Mouse (Mus musculus) lung, postnatal 10 days (tissue): ENCODE data around the gene Fam102a.

Source experiments
- DNase-seq: peaks from one replicate; pipeline ENCODE4 v3.0.0; 2021

Fam102a gene

GRCm38 (mm10) chr2:32517233-32517867 is 17.8 kb upstream of the Fam102a start:
- DNase-seq: no peak

- no peak for DNase-seq
Observed at GRCm38 (mm10) chr2:32520034-32520990, 14.8 kb upstream of the Fam102a start.

GRCm38 (mm10) chr2:32524536-32525031 is 10.5 kb upstream of the Fam102a start:
- no peak for DNase-seq

- DNase-seq: no peak
Observed at GRCm38 (mm10) chr2:32525816-32526215, 9.3 kb upstream of the Fam102a start.

GRCm38 (mm10) chr2:32527468-32527966 is 7.6 kb upstream of the Fam102a start:
- no peak for DNase-seq

- no peak for DNase-seq
Observed at GRCm38 (mm10) chr2:32528326-32528725, 6.8 kb upstream of the Fam102a start.

GRCm38 (mm10) chr2:32530479-32530878 is 4.7 kb upstream of the Fam102a start:
- no peak for DNase-seq

GRCm38 (mm10) chr2:32533163-32533562 is 2.0 kb upstream of the Fam102a start:
- DNase-seq: no peak

- peak; percentile 79 for DNase-seq
Observed at GRCm38 (mm10) chr2:32534061-32534732, 935 bp upstream of the Fam102a start.

GRCm38 (mm10) chr2:32535501-32535991 is 414 bp downstream of the Fam102a start:
- DNase-seq: peak; percentile 71

GRCm38 (mm10) chr2:32536086-32536633 is 1.0 kb downstream of the Fam102a start:
- peak; percentile 48 for DNase-seq

GRCm38 (mm10) chr2:32536634-32537359 is 1.7 kb downstream of the Fam102a start:
- DNase-seq: peak; percentile 77

GRCm38 (mm10) chr2:32537360-32537905 is 2.3 kb downstream of the Fam102a start:
- peak; percentile 55 for DNase-seq

GRCm38 (mm10) chr2:32537941-32538340 is 2.8 kb downstream of the Fam102a start:
- no peak for DNase-seq

GRCm38 (mm10) chr2:32538461-32538860 is 3.3 kb downstream of the Fam102a start:
- peak; percentile 35 for DNase-seq

- DNase-seq: no peak
Observed at GRCm38 (mm10) chr2:32539452-32539981, 4.4 kb downstream of the Fam102a start.

GRCm38 (mm10) chr2:32541333-32541908 is 6.3 kb downstream of the Fam102a start:
- no peak for DNase-seq

GRCm38 (mm10) chr2:32541986-32542573 is 6.9 kb downstream of the Fam102a start:
- DNase-seq: no peak

GRCm38 (mm10) chr2:32543031-32543449 is 7.9 kb downstream of the Fam102a start:
- DNase-seq: no peak

GRCm38 (mm10) chr2:32546951-32547350 is 11.8 kb downstream of the Fam102a start:
- no peak for DNase-seq
